Mouse (Mus musculus) stomach, embryonic 14.5 days (tissue): ENCODE measurements around the gene Cfap45. TPM values are rescaled to one million over a fixed set of nuclear protein-coding genes. Genes with fewer than 3 reads are reported as not detected.

Experiments
- ATAC-seq: fragments of 200-750 bp; cut with Nextera tagmentation; 2 replicates; pipeline ENCODE4 v1.8.0; 2017; ENCODE audit warnings: low read depth, moderate TSS enrichment; ENCODE audit not compliant: insufficient number of reproducible peaks, insufficient read depth, low FRiP score
- H3K27ac ChIP-seq: fragments of 300-500 bp; sonication (generic); 2 replicates; pipeline ENCODE4 v1.5.1; 2014; ENCODE audit warnings: mild to moderate bottlenecking, low read length, moderate library complexity, mixed read lengths
- H3K27me3 ChIP-seq: fragments of 300-500 bp; sonication (generic); 2 replicates; pipeline ENCODE4 v1.6.1; 2014; ENCODE audit warnings: low read length, control low read depth, mixed read lengths; ENCODE audit not compliant: control insufficient read depth, insufficient read depth
- H3K36me3 ChIP-seq: fragments of 300-500 bp; sonication (generic); 2 replicates; pipeline ENCODE4 v1.6.1; 2014; ENCODE audit warnings: mild to moderate bottlenecking, control low read depth, low read length, moderate library complexity, mixed read lengths; ENCODE audit not compliant: control insufficient read depth, insufficient read depth
- H3K4me1 ChIP-seq: fragments of 300-500 bp; sonication (generic); 2 replicates; pipeline ENCODE4 v1.6.1; 2014; ENCODE audit warnings: low read length, control low read depth, mixed read lengths; ENCODE audit not compliant: control insufficient read depth, insufficient read depth
- H3K4me2 ChIP-seq: fragments of 300-500 bp; sonication (generic); replicated peaks from 2 replicates; pipeline ENCODE4 v1.6.1; 2014; ENCODE audit warnings: low read depth, low read length, control low read depth
- H3K4me3 ChIP-seq: fragments of 300-500 bp; sonication (generic); 2 replicates; pipeline ENCODE4 v1.5.1; 2014; ENCODE audit warnings: low read depth, low read length, control low read depth
- H3K9ac ChIP-seq: fragments of 300-500 bp; sonication (generic); replicated peaks from 2 replicates; pipeline ENCODE4 v1.6.1; 2014; ENCODE audit warnings: low read depth, mild to moderate bottlenecking, control low read depth, low read length, moderate library complexity, mixed read lengths
- H3K9me3 ChIP-seq: fragments of 300-500 bp; sonication (generic); 2 replicates; pipeline ENCODE4 v1.6.1; 2016; ENCODE audit warnings: low read depth, low read length, control low read depth; ENCODE audit not compliant: control insufficient read depth
- WGBS: fragments of 180-500 bp; shearing (Covaris S2); extraction: QIAGEN DNeasy Blood & Tissue Kit; methylation state at CpG from one replicate; pipeline ENCODE4 v1.1.7; 2014; 5-methylcytosine and 5-hydroxymethylcytosine counted together
- polyA plus RNA-seq: library from polyadenylated mRNA; unstranded; fragments of >200 nt; fragmentation: Nextera tagmentation; extraction: Ambion mirVana; gene quantifications from 2 replicates; pipeline ENCODE4 v1.2.1, GENCODE M21; 2014

Cfap45 gene
- polyA plus RNA-seq, 1 experiment from 2014 or later, result 2.9 TPM

- H3K27me3 ChIP-seq, result no peaks in the 10 kb centered on the region
- peak overlapping the region; percentile 68 for H3K4me3 ChIP-seq
- H3K4me2 ChIP-seq, result peak overlapping the region; percentile 79
- ATAC-seq, result peak; percentile 59
- no peaks in the 10 kb centered on the region for H3K9me3 ChIP-seq
- peaks cover 29% of the 10 kb centered on the region for H3K4me1 ChIP-seq
- peak overlapping the region; percentile 62 for H3K9ac ChIP-seq
- H3K27ac ChIP-seq, result peak overlapping the region; percentile 91
- H3K36me3 ChIP-seq, result peaks cover 17% of the 10 kb centered on the region
- 1% methylated on average over 54 of the region's 56 CpGs for WGBS
These were observed 19.9 kb upstream of the Cfap45 start for GRCm38 (mm10) chr1:172500451-172501370.

DNA sequence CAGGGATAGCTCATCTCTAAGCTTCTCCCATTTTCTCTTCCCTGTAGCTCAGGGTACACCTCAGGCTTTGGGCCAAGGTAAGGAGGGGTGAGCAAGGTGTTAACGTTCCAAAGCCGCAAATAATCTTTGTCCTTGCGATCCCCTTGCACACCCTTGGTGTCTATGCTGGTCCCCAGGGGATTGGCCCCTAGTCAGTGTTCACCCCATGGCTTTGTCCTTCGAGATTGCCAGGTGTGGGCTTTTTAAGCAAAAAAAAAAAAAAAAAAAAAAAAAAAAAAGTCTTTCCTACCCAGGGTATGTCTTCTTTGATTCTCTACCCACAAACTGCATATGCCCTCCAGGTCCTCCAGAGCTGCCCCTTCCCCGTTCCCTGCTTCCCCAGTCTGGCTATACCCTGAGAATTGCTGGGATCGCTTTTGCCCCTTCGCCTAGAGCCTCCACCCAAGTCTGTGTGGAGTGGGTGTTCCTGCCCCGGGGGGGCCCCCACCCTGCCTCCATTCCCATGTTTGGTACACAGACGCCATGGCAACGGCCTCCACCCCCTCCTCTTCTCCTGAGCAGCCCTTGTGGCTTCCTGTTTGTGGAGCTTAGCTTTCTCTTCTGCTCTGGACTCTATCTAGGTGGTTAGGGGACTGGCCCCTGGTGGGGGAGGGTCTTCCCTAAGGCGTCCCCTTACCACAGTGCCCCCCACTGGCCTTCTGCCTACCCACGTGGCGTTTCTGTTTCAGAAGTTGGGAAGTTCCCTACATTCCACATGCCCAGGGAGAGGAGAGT lies 19.0 kb upstream of the Cfap45 start:
- no peak for ATAC-seq
- Histone ChIP-seq H3K4me1 (peaks cover 29% of the 10 kb centered on the region), H3K36me3 (peaks cover 11% of the 10 kb centered on the region), H3K9ac (peak overlapping the region; percentile 62), H3K9me3 (no peaks in the 10 kb centered on the region), H3K4me2 (peak overlapping the region; percentile 79), H3K27me3 (no peaks in the 10 kb centered on the region), H3K27ac (peak overlapping the region; percentile 91; the same call in 1 of the 2 replicates), H3K4me3 (peak overlapping the region; percentile 68)
- WGBS, result 30% methylated on average over 13 of the region's 13 CpGs

DNA sequence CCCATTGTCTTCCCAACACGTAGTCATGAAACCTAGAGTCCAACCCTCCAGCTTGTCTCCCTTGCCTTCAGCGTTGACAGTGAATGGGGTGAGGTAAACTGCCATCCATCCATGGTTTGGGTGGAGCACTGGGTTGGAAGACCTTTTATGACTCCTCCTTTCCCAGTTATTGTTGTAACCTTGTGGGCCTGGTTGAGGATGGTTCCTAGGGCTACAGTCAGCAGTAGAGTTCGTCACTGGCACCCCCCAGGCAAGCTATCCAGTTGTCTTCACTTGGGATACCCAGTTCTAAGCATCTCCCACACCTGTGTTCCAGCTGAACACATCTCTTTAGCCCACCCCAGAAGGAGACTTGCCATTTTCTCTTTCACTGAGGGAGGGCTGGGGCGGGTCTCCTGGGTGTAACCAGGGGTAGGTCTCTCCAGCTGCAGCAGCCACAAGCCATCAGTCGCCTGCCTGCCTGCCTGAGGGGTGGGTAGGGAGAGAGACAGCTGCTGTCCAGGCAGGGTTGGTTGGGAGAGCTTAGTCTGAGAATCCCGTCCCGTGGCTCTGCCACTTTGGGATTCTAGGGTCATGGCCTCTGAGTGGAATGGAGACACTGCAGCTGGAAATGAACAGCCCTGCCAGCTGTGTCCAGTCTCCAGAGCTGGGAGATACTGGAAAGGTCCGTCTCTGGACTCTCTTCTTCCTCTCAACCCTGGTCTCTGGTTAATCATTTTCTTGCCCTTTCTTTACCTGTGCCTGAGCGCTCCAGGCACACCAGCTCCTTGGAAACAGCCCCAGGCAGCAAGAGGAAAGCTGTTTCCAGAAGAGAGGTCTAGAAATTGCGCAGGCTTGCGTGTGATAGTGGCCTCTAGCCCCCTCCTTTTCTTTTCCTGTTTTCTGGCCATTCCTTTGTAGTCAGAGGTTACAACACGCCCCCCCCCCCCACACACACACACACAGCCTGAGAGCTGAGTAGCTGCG lies 18.2 kb upstream of the Cfap45 start:
- no peak overlapping the region for H3K9ac ChIP-seq
- peak; percentile 15; the same call in 1 of the 2 replicates for ATAC-seq

GRCm38 (mm10) chr1:172503111-172503997 lies 17.2 kb upstream of the Cfap45 start:
- Histone ChIP-seq H3K4me1 (peaks cover 29% of the 10 kb centered on the region), H3K4me3 (peak overlapping the region; percentile 68), H3K9me3 (no peaks in the 10 kb centered on the region), H3K27ac (peak overlapping the region; percentile 91), H3K4me2 (peak overlapping the region; percentile 79), H3K36me3 (peaks cover 19% of the 10 kb centered on the region), H3K27me3 (no peaks in the 10 kb centered on the region), H3K9ac (no peak overlapping the region)
- 14% methylated on average over 14 of the region's 14 CpGs for WGBS
- no peak for ATAC-seq

More for the DNA sequence above, 18.2 kb upstream of the Cfap45 start:
- WGBS, result 24% methylated on average over 12 of the region's 13 CpGs
- Histone ChIP-seq H3K36me3 (peaks cover 16% of the 10 kb centered on the region), H3K27me3 (no peaks in the 10 kb centered on the region), H3K4me3 (peak overlapping the region; percentile 68), H3K9me3 (no peaks in the 10 kb centered on the region), H3K4me2 (peak overlapping the region; percentile 79), H3K27ac (peak overlapping the region; percentile 91), H3K4me1 (peaks cover 29% of the 10 kb centered on the region)

GRCm38 (mm10) chr1:172504756-172505155 lies 15.8 kb upstream of the Cfap45 start:
- 75% methylated on average over 8 of the region's 8 CpGs for WGBS
- Histone ChIP-seq H3K4me1 (peaks cover 29% of the 10 kb centered on the region), H3K36me3 (peaks cover 19% of the 10 kb centered on the region), H3K27ac (no peak overlapping the region), H3K9me3 (no peaks in the 10 kb centered on the region), H3K27me3 (no peaks in the 10 kb centered on the region), H3K4me3 (no peak overlapping the region), H3K4me2 (no peak overlapping the region), H3K9ac (no peak overlapping the region)
- no peak for ATAC-seq

GRCm38 (mm10) chr1:172507001-172507400 lies 13.6 kb upstream of the Cfap45 start:
- Histone ChIP-seq H3K9ac (no peak overlapping the region), H3K27ac (no peak overlapping the region), H3K4me2 (no peak overlapping the region), H3K4me3 (no peak overlapping the region), H3K4me1 (peaks cover 28% of the 10 kb centered on the region), H3K27me3 (no peaks in the 10 kb centered on the region), H3K36me3 (peaks cover 19% of the 10 kb centered on the region), H3K9me3 (no peaks in the 10 kb centered on the region)
- WGBS, result 62% methylated on average over 5 of the region's 5 CpGs
- no peak for ATAC-seq

DNA sequence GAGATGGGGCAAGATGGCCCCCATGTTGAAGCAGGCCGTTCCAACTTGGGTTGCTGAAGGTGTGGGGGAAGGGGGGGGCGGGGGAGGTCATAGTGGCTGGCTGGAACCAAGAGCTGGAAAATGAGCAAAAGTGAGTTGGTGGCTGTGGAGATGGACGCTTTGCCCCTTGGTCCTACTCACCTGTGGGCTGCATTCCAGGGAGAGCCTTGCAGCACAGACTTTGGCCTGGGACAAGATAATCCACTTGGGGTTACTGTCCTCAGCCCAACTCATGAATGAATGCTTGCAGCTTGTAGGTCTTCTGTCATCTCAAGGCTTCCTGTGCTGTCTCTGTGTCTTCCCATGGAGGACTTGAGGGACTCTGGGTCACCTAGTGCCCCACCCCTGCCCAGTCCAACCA lies 12.9 kb upstream of the Cfap45 start:
- 82% methylated on average over 3 of the region's 3 CpGs for WGBS
- ATAC-seq, result no peak
- Histone ChIP-seq H3K27me3 (no peaks in the 10 kb centered on the region), H3K4me1 (peaks cover 22% of the 10 kb centered on the region), H3K27ac (no peak overlapping the region), H3K4me2 (no peak overlapping the region), H3K4me3 (no peak overlapping the region), H3K9me3 (no peaks in the 10 kb centered on the region), H3K9ac (no peak overlapping the region), H3K36me3 (peaks cover 19% of the 10 kb centered on the region)
